Mouse (Mus musculus) bone marrow macrophage, adult 2 months (primary cell): ENCODE measurements around the gene Cxcl3.

Source experiments
- CTCF ChIP-seq: IDR thresholded peaks from 2 replicates; pipeline ENCODE4 v1.5.1; 2012; ENCODE audit warnings: low read depth, mild to moderate bottlenecking, low read length, moderate library complexity
- POLR2A ChIP-seq: IDR thresholded peaks from 2 replicates; pipeline ENCODE4 v1.6.1; 2012; ENCODE audit warnings: mild to moderate bottlenecking, low read depth, low read length, borderline replicate concordance

GRCm38 (mm10) chr5:90742029-90742428 lies 43.9 kb upstream of the Cxcl3 start:
- TF ChIP-seq CTCF = no peak
- TF ChIP-seq POLR2A = no peak
